Mouse (Mus musculus): Measurements from ENCODE around the gene Slc1a5. TPM values are rescaled to one million over a fixed set of nuclear protein-coding genes. Genes with fewer than 3 reads are reported as not detected.

The Slc1a5 gene
- polyA plus RNA-seq, 1 experiment from 2014 or later: 30.3 TPM

Other genes starting within 250 kb of the Slc1a5 start
- 16.7 and 18.0 TPM in 2 replicates for gene Arhgap35, start 166.3 kb upstream of the Slc1a5 start, polyA plus RNA-seq (2014; fragmentation: Nextera tagmentation; extraction: Ambion mirVana)
- 0.47 and 0.66 TPM in 2 replicates for gene Ceacam15, start 105.6 kb upstream of the Slc1a5 start, polyA plus RNA-seq (2014; fragmentation: Nextera tagmentation; extraction: Ambion mirVana)
- gene Ceacam9, start 59.4 kb upstream of the Slc1a5 start, polyA plus RNA-seq (2014; fragmentation: Nextera tagmentation; extraction: Ambion mirVana): not detected in 2 replicates
- 237 and 256 TPM in 2 replicates for gene Ap2s1, start 42.9 kb upstream of the Slc1a5 start, polyA plus RNA-seq (2014; fragmentation: Nextera tagmentation; extraction: Ambion mirVana)
- gene Strn4, start 34.5 kb downstream of the Slc1a5 start, polyA plus RNA-seq (2014; fragmentation: Nextera tagmentation; extraction: Ambion mirVana): 90.9 and 91.4 TPM in 2 replicates
- gene Fkrp, start 35.4 kb downstream of the Slc1a5 start, polyA plus RNA-seq (2014; fragmentation: Nextera tagmentation; extraction: Ambion mirVana): 30.3 and 30.9 TPM in 2 replicates
- 11.2 and 12.5 TPM in 2 replicates for gene Prkd2, start 61.6 kb downstream of the Slc1a5 start, polyA plus RNA-seq (2014; fragmentation: Nextera tagmentation; extraction: Ambion mirVana)
- gene Dact3, start 94.0 kb downstream of the Slc1a5 start, polyA plus RNA-seq (2014; fragmentation: Nextera tagmentation; extraction: Ambion mirVana): 13.2 and 13.8 TPM in 2 replicates
- 4.2 and 6.9 TPM in 2 replicates for gene Gng8, start 110.4 kb downstream of the Slc1a5 start, polyA plus RNA-seq (2014; fragmentation: Nextera tagmentation; extraction: Ambion mirVana)
- 0.38 and 0.57 TPM in 2 replicates for gene Ptgir, start 125.2 kb downstream of the Slc1a5 start, polyA plus RNA-seq (2014; fragmentation: Nextera tagmentation; extraction: Ambion mirVana)
- 119 and 152 TPM in 2 replicates for gene Calm3, start 142.8 kb downstream of the Slc1a5 start, polyA plus RNA-seq (2014; fragmentation: Nextera tagmentation; extraction: Ambion mirVana)
- gene Pnmal2, start 163.3 kb downstream of the Slc1a5 start, polyA plus RNA-seq (2014; fragmentation: Nextera tagmentation; extraction: Ambion mirVana): 2.8 TPM in 2 replicates
- gene Pnmal1, start 178.3 kb downstream of the Slc1a5 start, polyA plus RNA-seq (2014; fragmentation: Nextera tagmentation; extraction: Ambion mirVana): 0.04 and 0.45 TPM in 2 replicates
- 0.08 and 0.12 TPM in 2 replicates for gene Gm42372, start 201.7 kb downstream of the Slc1a5 start, polyA plus RNA-seq (2014; fragmentation: Nextera tagmentation; extraction: Ambion mirVana)
- 21.9 and 26.8 TPM in 2 replicates for gene Ccdc8, start 211.4 kb downstream of the Slc1a5 start, polyA plus RNA-seq (2014; fragmentation: Nextera tagmentation; extraction: Ambion mirVana)
- gene Ppp5c, start 246.6 kb downstream of the Slc1a5 start, polyA plus RNA-seq (2014; fragmentation: Nextera tagmentation; extraction: Ambion mirVana): 88.4 and 89.1 TPM in 2 replicates